Mouse (Mus musculus): ENCODE results near the gene Fam206a.

GRCm38 (mm10) chr4:56843963-56844362 is 41.8 kb downstream of the Fam206a start:
- TF ChIP-seq CTCF (IDR thresholded peaks at IDR 0.05; ENCODE audit: extremely low read depth, insufficient read depth, low read length) (no peak), POLR2A (IDR thresholded peaks at IDR 0.05; ENCODE audit: extremely low read depth, insufficient read depth, low read length) (no peak)
